Mouse (Mus musculus): ENCODE results near the gene Gmeb1. TPM values are rescaled to one million over a fixed set of nuclear protein-coding genes. Genes with fewer than 3 reads are reported as not detected.
A peak's percentile ranks its signal among the peaks of the same experiment; 100 is the strongest.

Gmeb1 gene
- polyA plus RNA-seq, 1 experiment = 9.0 TPM

- Histone ChIP-seq H3K4me3 (replicated peaks) (peak overlapping the region; percentile 92), H3K36me3 (replicated peaks; ENCODE audit: low read length) (peaks cover 19% of the 10 kb centered on the region), H3K9me3 (no peaks in the 10 kb centered on the region), H3K4me1 (peaks cover 58% of the 10 kb centered on the region), H3K27me3 (replicated peaks) (no peaks in the 10 kb centered on the region)
- TF ChIP-seq FLI1 (IDR thresholded peaks at IDR 0.05; ENCODE audit: low read length) (no peak), GATA1 (IDR thresholded peaks at IDR 0.05; ENCODE audit: borderline replicate concordance, low read length) (no peak)
Measured at GRCm38 (mm10) chr4:132260404-132261379, 710 bp downstream of the Gmeb1 start.

- no peak for TF ChIP-seq FLI1 (IDR thresholded peaks at IDR 0.05; ENCODE audit: low read length)
- TF ChIP-seq GATA1 (IDR thresholded peaks at IDR 0.05; ENCODE audit: borderline replicate concordance, low read length) = no peak
- Histone ChIP-seq H3K9me3 (no peaks in the 10 kb centered on the region), H3K27me3 (replicated peaks) (no peaks in the 10 kb centered on the region), H3K4me3 (replicated peaks) (peak overlapping the region; percentile 92), H3K4me1 (peaks cover 65% of the 10 kb centered on the region), H3K36me3 (replicated peaks; ENCODE audit: low read length) (peaks cover 19% of the 10 kb centered on the region)
Measured at GRCm38 (mm10) chr4:132259248-132259647, 2.2 kb downstream of the Gmeb1 start.

GRCm38 (mm10) chr4:132256384-132256783, 5.0 kb downstream of the Gmeb1 start:
- no peak for TF ChIP-seq GATA1 (IDR thresholded peaks at IDR 0.05; ENCODE audit: borderline replicate concordance, low read length)
- TF ChIP-seq FLI1 (IDR thresholded peaks at IDR 0.05; ENCODE audit: low read length) = no peak
- Histone ChIP-seq H3K4me1 (peaks cover 70% of the 10 kb centered on the region), H3K27me3 (replicated peaks) (no peaks in the 10 kb centered on the region), H3K36me3 (replicated peaks; ENCODE audit: low read length) (peaks cover 34% of the 10 kb centered on the region), H3K4me3 (replicated peaks) (no peak overlapping the region), H3K9me3 (no peaks in the 10 kb centered on the region)

- H3K4me3 ChIP-seq (replicated peaks) = no peak overlapping the region
- TF ChIP-seq FLI1 (IDR thresholded peaks at IDR 0.05; ENCODE audit: low read length) (no peak), GATA1 (IDR thresholded peaks at IDR 0.05; ENCODE audit: borderline replicate concordance, low read length) (no peak)
- H3K27me3 ChIP-seq (replicated peaks) = no peaks in the 10 kb centered on the region
- H3K36me3 ChIP-seq (replicated peaks; ENCODE audit: low read length) = peaks cover 48% of the 10 kb centered on the region
- H3K9me3 ChIP-seq = no peaks in the 10 kb centered on the region
- peaks cover 70% of the 10 kb centered on the region for H3K4me1 ChIP-seq
Measured at GRCm38 (mm10) chr4:132254986-132255385, 6.4 kb downstream of the Gmeb1 start.

- TF ChIP-seq FLI1 (IDR thresholded peaks at IDR 0.05; ENCODE audit: low read length) = no peak
- no peak for TF ChIP-seq GATA1 (IDR thresholded peaks at IDR 0.05; ENCODE audit: borderline replicate concordance, low read length)
- Histone ChIP-seq H3K4me1 (peaks cover 65% of the 10 kb centered on the region), H3K36me3 (replicated peaks; ENCODE audit: low read length) (peaks cover 56% of the 10 kb centered on the region), H3K27me3 (replicated peaks) (no peaks in the 10 kb centered on the region), H3K9me3 (no peaks in the 10 kb centered on the region), H3K4me3 (replicated peaks) (peak overlapping the region; percentile 57)
Measured at GRCm38 (mm10) chr4:132253622-132254021, 7.8 kb downstream of the Gmeb1 start.

GRCm38 (mm10) chr4:132253128-132253527, 8.3 kb downstream of the Gmeb1 start:
- H3K27me3 ChIP-seq (replicated peaks) = no peaks in the 10 kb centered on the region
- TF ChIP-seq GATA1 (IDR thresholded peaks at IDR 0.05; ENCODE audit: borderline replicate concordance, low read length) = no peak
- TF ChIP-seq FLI1 (IDR thresholded peaks at IDR 0.05; ENCODE audit: low read length) = no peak
- H3K4me1 ChIP-seq = peaks cover 65% of the 10 kb centered on the region
- H3K4me3 ChIP-seq (replicated peaks) = no peak overlapping the region
- peaks cover 57% of the 10 kb centered on the region for H3K36me3 ChIP-seq (replicated peaks; ENCODE audit: low read length)
- H3K9me3 ChIP-seq = no peaks in the 10 kb centered on the region

GRCm38 (mm10) chr4:132251596-132251995, 9.8 kb downstream of the Gmeb1 start:
- Histone ChIP-seq H3K9me3 (no peaks in the 10 kb centered on the region), H3K27me3 (replicated peaks) (no peaks in the 10 kb centered on the region), H3K4me1 (peaks cover 67% of the 10 kb centered on the region), H3K36me3 (replicated peaks; ENCODE audit: low read length) (peaks cover 61% of the 10 kb centered on the region), H3K4me3 (replicated peaks) (no peak overlapping the region)
- TF ChIP-seq FLI1 (IDR thresholded peaks at IDR 0.05; ENCODE audit: low read length) (no peak), GATA1 (IDR thresholded peaks at IDR 0.05; ENCODE audit: borderline replicate concordance, low read length) (no peak)

GRCm38 (mm10) chr4:132247451-132247997, 13.9 kb downstream of the Gmeb1 start:
- Histone ChIP-seq H3K27me3 (replicated peaks) (no peaks in the 10 kb centered on the region), H3K4me3 (replicated peaks) (peak overlapping the region; percentile 53), H3K36me3 (replicated peaks; ENCODE audit: low read length) (peaks cover 74% of the 10 kb centered on the region), H3K9me3 (no peaks in the 10 kb centered on the region), H3K4me1 (peaks cover 69% of the 10 kb centered on the region)
- TF ChIP-seq GATA1 (IDR thresholded peaks at IDR 0.05; ENCODE audit: borderline replicate concordance, low read length) = no peak
- TF ChIP-seq FLI1 (IDR thresholded peaks at IDR 0.05; ENCODE audit: low read length) = no peak

GRCm38 (mm10) chr4:132245643-132246042, 15.8 kb downstream of the Gmeb1 start:
- peaks cover 74% of the 10 kb centered on the region for H3K36me3 ChIP-seq (replicated peaks; ENCODE audit: low read length)
- no peaks in the 10 kb centered on the region for H3K27me3 ChIP-seq (replicated peaks)
- no peaks in the 10 kb centered on the region for H3K9me3 ChIP-seq
- H3K4me3 ChIP-seq (replicated peaks) = peak overlapping the region; percentile 69
- TF ChIP-seq GATA1 (IDR thresholded peaks at IDR 0.05; ENCODE audit: borderline replicate concordance, low read length) = no peak
- no peak for TF ChIP-seq FLI1 (IDR thresholded peaks at IDR 0.05; ENCODE audit: low read length)
- H3K4me1 ChIP-seq = peaks cover 70% of the 10 kb centered on the region

GRCm38 (mm10) chr4:132241208-132241607, 20.2 kb downstream of the Gmeb1 start:
- Histone ChIP-seq H3K27me3 (replicated peaks) (no peaks in the 10 kb centered on the region), H3K36me3 (replicated peaks; ENCODE audit: low read length) (peaks cover 78% of the 10 kb centered on the region), H3K4me3 (replicated peaks) (no peak overlapping the region), H3K9me3 (no peaks in the 10 kb centered on the region), H3K4me1 (peaks cover 65% of the 10 kb centered on the region)
- no peak for TF ChIP-seq FLI1 (IDR thresholded peaks at IDR 0.05; ENCODE audit: low read length)
- TF ChIP-seq GATA1 (IDR thresholded peaks at IDR 0.05; ENCODE audit: borderline replicate concordance, low read length) = no peak

Data from megakaryocyte, embryonic 14.5 days (primary cell).